Mouse (Mus musculus) myocyte (in vitro differentiated cells): ENCODE results near the gene Armh3.

Experiments
- CEBPB ChIP-seq: IDR thresholded peaks from 2 replicates; pipeline ENCODE4 v1.6.1; 2011; ENCODE audit warnings: mild to moderate bottlenecking, moderate library complexity; ENCODE audit not compliant: poor library complexity, insufficient read depth, severe bottlenecking
- MYOD1 ChIP-seq, 3 experiments: IDR thresholded peaks; one replicate each; pipeline ENCODE4 v1.6.1; 2011; ENCODE audit warnings: control low read depth in 2 of 3, low read depth in 2 of 3, mild to moderate bottlenecking in 2 of 3, moderate library complexity in 1 of 3; ENCODE audit not compliant: insufficient read length in 2 of 3, control insufficient read depth in 1 of 3

DNA sequence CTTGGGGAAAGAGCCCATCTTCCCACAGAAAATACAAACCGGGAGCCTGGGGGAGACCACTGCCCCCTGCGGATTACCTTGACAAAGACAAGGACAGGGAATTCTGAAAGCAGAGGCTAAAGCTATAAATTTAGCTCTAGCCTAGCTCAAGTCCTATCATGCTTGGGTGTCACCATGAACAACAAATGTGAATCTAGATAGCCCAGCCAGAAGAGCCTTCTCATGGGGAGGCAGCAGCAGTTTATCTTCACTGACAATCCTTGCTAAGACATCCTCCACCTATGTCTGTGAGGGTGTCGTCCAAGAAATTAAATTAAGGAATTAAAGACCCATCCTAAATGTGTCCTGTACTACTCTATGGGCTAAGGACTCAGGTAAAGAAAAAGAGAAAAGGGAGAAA is 60.2 kb downstream of the Armh3 start:
- TF ChIP-seq CEBPB: no peak
- no peak for TF ChIP-seq MYOD1 (IDR thresholded peaks at IDR 0.05; ENCODE audit: control insufficient read depth in 1 of 3, insufficient read length in 2 of 3, low read depth in 2 of 3)
